Mouse (Mus musculus) thymus, postnatal 4 days (tissue): ENCODE results near the gene Slamf7.

ENCODE experiments used
- DNase-seq: peaks from one replicate; pipeline ENCODE4 v3.0.0; 2021

The Slamf7 gene

GRCm38 (mm10) chr1:171635696-171636095 is 17.1 kb downstream of the Slamf7 start:
- DNase-seq: no peak

DNA sequence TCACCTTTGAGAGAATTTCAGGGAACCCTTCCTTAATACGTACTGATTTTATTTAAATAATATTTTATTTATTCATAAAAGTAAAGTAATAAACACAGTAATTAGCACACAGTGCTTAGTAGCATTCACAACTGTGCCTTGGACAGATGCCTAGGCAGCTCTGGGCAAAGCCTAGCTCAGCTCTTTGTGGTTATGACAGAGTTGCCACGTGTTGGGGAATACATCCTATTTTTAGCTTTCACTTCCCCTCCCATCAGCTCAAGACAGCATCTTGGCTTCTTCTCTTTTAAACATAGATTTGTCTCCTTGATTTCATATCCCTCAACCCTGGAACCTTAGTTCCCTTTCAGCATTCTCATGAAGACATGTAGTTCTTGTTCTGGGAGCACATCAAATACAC is 21.4 kb downstream of the Slamf7 start:
- DNase-seq: no peak

- no peak for DNase-seq
Measured at GRCm38 (mm10) chr1:171630912-171631311, 21.9 kb downstream of the Slamf7 start.

- no peak for DNase-seq
Measured at GRCm38 (mm10) chr1:171630041-171630440, 22.8 kb downstream of the Slamf7 start.

GRCm38 (mm10) chr1:171629168-171629567 is 23.7 kb downstream of the Slamf7 start:
- DNase-seq: no peak

DNA sequence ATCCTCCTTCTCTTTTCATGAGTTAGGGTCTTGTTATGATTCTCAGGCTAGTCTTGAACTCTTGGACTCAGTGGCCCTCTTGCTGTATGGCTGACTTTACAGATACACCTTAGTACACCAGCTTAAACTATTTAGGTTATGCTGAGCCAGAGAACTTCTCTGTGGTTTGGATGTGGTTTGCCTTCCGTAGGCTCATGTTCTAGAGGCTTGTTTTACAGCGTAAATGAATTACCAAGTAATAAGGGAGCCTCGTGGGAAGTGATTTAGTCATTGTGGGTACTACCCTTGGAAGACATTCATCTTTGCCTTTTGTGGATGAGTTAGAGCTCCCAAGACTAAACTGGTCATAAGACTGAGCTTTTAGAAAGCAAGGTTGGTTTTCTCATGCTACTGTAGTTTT is 25.0 kb downstream of the Slamf7 start:
- no peak for DNase-seq

- no peak for DNase-seq
Measured at GRCm38 (mm10) chr1:171620091-171620490, 32.7 kb downstream of the Slamf7 start.

- no peak for DNase-seq
Measured at GRCm38 (mm10) chr1:171619645-171620044, 33.2 kb downstream of the Slamf7 start.

DNA sequence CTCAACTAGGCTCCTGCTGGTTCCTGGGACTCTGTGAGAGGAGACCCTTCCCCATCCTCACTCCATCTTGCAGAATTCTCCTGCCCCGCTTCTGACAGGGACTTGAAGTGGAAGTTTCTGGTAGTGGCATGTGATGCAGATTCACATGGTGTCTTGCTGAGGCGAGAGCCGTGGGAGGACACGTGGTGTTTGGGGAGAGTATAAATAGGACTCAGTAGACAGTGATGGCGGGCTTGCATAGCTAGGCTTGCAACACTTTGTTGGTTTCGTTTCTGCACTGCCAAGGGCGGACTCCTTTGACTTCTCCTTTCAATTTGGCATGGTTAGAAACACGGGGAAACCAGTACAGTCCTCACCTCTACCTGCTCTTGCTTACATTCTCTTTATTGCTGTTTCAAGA is 33.8 kb downstream of the Slamf7 start:
- DNase-seq: no peak

DNA sequence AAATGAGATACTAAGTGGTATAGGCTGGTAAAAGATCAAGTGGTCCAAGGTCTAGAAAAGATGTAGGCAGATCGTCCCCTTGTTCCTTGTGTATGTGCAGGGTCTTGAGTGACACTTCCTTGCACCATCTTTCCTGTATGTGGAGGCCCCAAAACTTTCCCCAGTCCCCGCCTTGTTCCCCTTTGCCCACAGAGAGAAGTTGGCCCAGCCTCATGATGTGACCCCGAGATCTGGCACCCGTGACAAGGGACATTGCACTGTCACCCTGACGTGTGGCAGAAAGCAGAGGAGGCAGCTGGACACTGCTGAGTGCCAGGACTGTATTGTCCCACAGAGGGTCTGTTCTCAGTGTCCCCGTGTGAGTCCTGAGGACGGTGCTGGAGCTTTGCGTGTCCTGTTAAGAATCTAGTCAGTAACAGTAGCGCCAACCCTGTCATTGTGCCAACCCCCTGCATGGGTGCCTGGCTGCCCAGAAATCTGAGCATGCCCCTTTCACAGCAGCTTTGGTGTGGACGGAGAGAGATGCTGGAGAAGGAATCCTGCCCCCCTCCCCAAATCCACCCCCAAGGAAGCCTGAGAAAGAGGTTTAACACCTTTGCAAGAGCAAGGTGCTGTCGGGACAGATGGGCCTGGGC is 35.8 kb downstream of the Slamf7 start:
- no peak for DNase-seq

GRCm38 (mm10) chr1:171613962-171614361 is 38.9 kb downstream of the Slamf7 start:
- DNase-seq: no peak

DNA sequence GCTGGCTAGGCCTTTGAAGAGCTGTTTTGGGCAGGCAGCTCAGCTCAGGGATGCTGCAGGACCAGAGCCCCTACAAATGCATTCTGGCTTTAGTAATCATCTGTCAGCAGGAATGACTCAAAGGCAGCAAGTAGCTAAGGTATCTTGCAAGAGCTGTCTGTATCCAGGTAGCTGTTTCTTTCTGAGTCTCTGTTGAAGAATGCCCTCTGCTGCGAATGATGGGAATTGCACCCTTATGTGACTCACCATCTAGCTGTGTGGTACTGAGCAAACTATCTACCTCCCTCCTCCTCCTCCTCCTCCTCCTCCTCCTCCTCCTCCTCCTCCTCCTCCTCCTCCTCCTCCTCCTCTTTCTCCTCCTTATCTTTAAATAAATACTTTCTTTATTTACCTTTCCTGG is 42.1 kb downstream of the Slamf7 start:
- DNase-seq: peak; percentile 71

GRCm38 (mm10) chr1:171610026-171610425 is 42.8 kb downstream of the Slamf7 start:
- DNase-seq: peak; percentile 61

GRCm38 (mm10) chr1:171607176-171607575 is 45.7 kb downstream of the Slamf7 start, which contains the start of gene Ly9:
Gene Ly9 (minus strand): TSS chr1:171607410.
- peak; percentile 86 for DNase-seq

GRCm38 (mm10) chr1:171606656-171607055 is 46.2 kb downstream of the Slamf7 start:
- DNase-seq: no peak

- no peak for DNase-seq
Measured at GRCm38 (mm10) chr1:171604686-171605085, 48.1 kb downstream of the Slamf7 start.

- no peak for DNase-seq
Measured at GRCm38 (mm10) chr1:171584584-171584983, 68.3 kb downstream of the Slamf7 start.
